Mouse (Mus musculus): ENCODE data around the gene Psen2. TPM values are rescaled to one million over a fixed set of nuclear protein-coding genes. Genes with fewer than 3 reads are reported as not detected.

The Psen2 gene
- polyA plus RNA-seq, 1 experiment from 2014 or later, result 13.7 TPM

GRCm38 (mm10) chr1:180194048-180194447, 69.2 kb downstream of the Psen2 start:
- H3K4me3 ChIP-seq (replicated peaks; ENCODE audit: low read depth, low read length), result no peak overlapping the region
- H3K4me1 ChIP-seq (ENCODE audit: control insufficient read depth, insufficient read depth, low read length), result peaks cover 6% of the 10 kb centered on the region
- DNase-seq (no peak), ATAC-seq (ENCODE audit: low FRiP score, low TSS enrichment) (no peak)
- H3K36me3 ChIP-seq (ENCODE audit: control insufficient read depth, insufficient read depth, low read length), result no peaks in the 10 kb centered on the region
- H3K4me2 ChIP-seq (ENCODE audit: low read length), result no peak overlapping the region
- no peaks in the 10 kb centered on the region for H3K9me3 ChIP-seq (ENCODE audit: control insufficient read depth, low read length)
- peaks cover 2% of the 10 kb centered on the region; the same call in 1 of the 2 replicates for H3K27me3 ChIP-seq (ENCODE audit: control insufficient read depth, insufficient read depth, low read length)
- no peak overlapping the region for H3K27ac ChIP-seq (replicated peaks; ENCODE audit: low read depth, low read length)
- 92% methylated on average over 9 of the region's 9 CpGs for WGBS
- H3K9ac ChIP-seq (replicated peaks; ENCODE audit: low read length), result no peak overlapping the region

GRCm38 (mm10) chr1:180193391-180193935, 69.8 kb downstream of the Psen2 start:
- ATAC-seq (ENCODE audit: low FRiP score, low TSS enrichment) (no peak), DNase-seq (no peak)
- Histone ChIP-seq H3K4me3 (replicated peaks; ENCODE audit: low read depth, low read length) (no peak overlapping the region), H3K4me1 (ENCODE audit: control insufficient read depth, insufficient read depth, low read length) (peaks cover 6% of the 10 kb centered on the region), H3K4me2 (ENCODE audit: low read length) (no peak overlapping the region), H3K36me3 (ENCODE audit: control insufficient read depth, insufficient read depth, low read length) (no peaks in the 10 kb centered on the region), H3K27me3 (ENCODE audit: control insufficient read depth, insufficient read depth, low read length) (peaks cover 2% of the 10 kb centered on the region; the same call in 1 of the 2 replicates), H3K27ac (replicated peaks; ENCODE audit: low read depth, low read length) (no peak overlapping the region), H3K9me3 (ENCODE audit: control insufficient read depth, low read length) (no peaks in the 10 kb centered on the region), H3K9ac (replicated peaks; ENCODE audit: low read length) (no peak overlapping the region)
- WGBS, result 84% methylated on average over 8 of the region's 8 CpGs

- no peak for ATAC-seq (ENCODE audit: low FRiP score, low TSS enrichment)
- Histone ChIP-seq H3K4me3 (replicated peaks; ENCODE audit: low read depth, low read length) (no peak overlapping the region), H3K4me2 (ENCODE audit: low read length) (no peak overlapping the region), H3K9me3 (ENCODE audit: control insufficient read depth, low read length) (no peaks in the 10 kb centered on the region), H3K9ac (replicated peaks; ENCODE audit: low read length) (no peak overlapping the region), H3K27me3 (ENCODE audit: control insufficient read depth, insufficient read depth, low read length) (peaks cover 2% of the 10 kb centered on the region; the same call in 1 of the 2 replicates), H3K27ac (replicated peaks; ENCODE audit: low read depth, low read length) (no peak overlapping the region), H3K36me3 (ENCODE audit: control insufficient read depth, insufficient read depth, low read length) (no peaks in the 10 kb centered on the region), H3K4me1 (ENCODE audit: control insufficient read depth, insufficient read depth, low read length) (peaks cover 6% of the 10 kb centered on the region)
- no peak for DNase-seq
- 53% methylated on average over 4 of the region's 4 CpGs for WGBS
Observed at GRCm38 (mm10) chr1:180192866-180193265, 70.4 kb downstream of the Psen2 start.

- H3K27ac ChIP-seq (replicated peaks; ENCODE audit: low read depth, low read length), result no peak overlapping the region
- no peak overlapping the region for H3K4me3 ChIP-seq (replicated peaks; ENCODE audit: low read depth, low read length)
- peaks cover 6% of the 10 kb centered on the region for H3K4me1 ChIP-seq (ENCODE audit: control insufficient read depth, insufficient read depth, low read length)
- peaks cover 2% of the 10 kb centered on the region; the same call in 1 of the 2 replicates for H3K27me3 ChIP-seq (ENCODE audit: control insufficient read depth, insufficient read depth, low read length)
- H3K4me2 ChIP-seq (ENCODE audit: low read length), result no peak overlapping the region
- 66% methylated on average over 7 of the region's 7 CpGs for WGBS
- ATAC-seq (ENCODE audit: low FRiP score, low TSS enrichment), result no peak
- no peak for DNase-seq
- no peaks in the 10 kb centered on the region for H3K36me3 ChIP-seq (ENCODE audit: control insufficient read depth, insufficient read depth, low read length)
- H3K9me3 ChIP-seq (ENCODE audit: control insufficient read depth, low read length), result no peaks in the 10 kb centered on the region
- H3K9ac ChIP-seq (replicated peaks; ENCODE audit: low read length), result no peak overlapping the region
Observed at GRCm38 (mm10) chr1:180191651-180192220, 71.5 kb downstream of the Psen2 start.

GRCm38 (mm10) chr1:180191112-180191511, 72.1 kb downstream of the Psen2 start:
- H3K27ac ChIP-seq (replicated peaks; ENCODE audit: low read depth, low read length), result no peak overlapping the region
- no peaks in the 10 kb centered on the region for H3K9me3 ChIP-seq (ENCODE audit: control insufficient read depth, low read length)
- 85% methylated on average over 8 of the region's 8 CpGs for WGBS
- no peak overlapping the region for H3K4me3 ChIP-seq (replicated peaks; ENCODE audit: low read depth, low read length)
- ATAC-seq (ENCODE audit: low FRiP score, low TSS enrichment), result no peak
- no peak overlapping the region for H3K4me2 ChIP-seq (ENCODE audit: low read length)
- H3K9ac ChIP-seq (replicated peaks; ENCODE audit: low read length), result no peak overlapping the region
- no peaks in the 10 kb centered on the region for H3K36me3 ChIP-seq (ENCODE audit: control insufficient read depth, insufficient read depth, low read length)
- DNase-seq, result no peak
- peaks cover 6% of the 10 kb centered on the region for H3K4me1 ChIP-seq (ENCODE audit: control insufficient read depth, insufficient read depth, low read length)
- peaks cover 2% of the 10 kb centered on the region; the same call in 1 of the 2 replicates for H3K27me3 ChIP-seq (ENCODE audit: control insufficient read depth, insufficient read depth, low read length)

- H3K9me3 ChIP-seq (ENCODE audit: control insufficient read depth, low read length), result no peaks in the 10 kb centered on the region
- ATAC-seq (ENCODE audit: low FRiP score, low TSS enrichment) (no peak), DNase-seq (no peak)
- H3K4me3 ChIP-seq (replicated peaks; ENCODE audit: low read depth, low read length), result no peak overlapping the region
- no peak overlapping the region for H3K9ac ChIP-seq (replicated peaks; ENCODE audit: low read length)
- 91% methylated on average over 4 of the region's 4 CpGs for WGBS
- no peaks in the 10 kb centered on the region for H3K27me3 ChIP-seq (ENCODE audit: control insufficient read depth, insufficient read depth, low read length)
- H3K27ac ChIP-seq (replicated peaks; ENCODE audit: low read depth, low read length), result no peak overlapping the region
- no peak overlapping the region for H3K4me2 ChIP-seq (ENCODE audit: low read length)
- no peaks in the 10 kb centered on the region for H3K4me1 ChIP-seq (ENCODE audit: control insufficient read depth, insufficient read depth, low read length)
- no peaks in the 10 kb centered on the region for H3K36me3 ChIP-seq (ENCODE audit: control insufficient read depth, insufficient read depth, low read length)
Observed at GRCm38 (mm10) chr1:180188951-180189350, 74.3 kb downstream of the Psen2 start.

- WGBS, result 83% methylated on average over 3 of the region's 3 CpGs
- H3K4me1 ChIP-seq (ENCODE audit: control insufficient read depth, insufficient read depth, low read length), result no peaks in the 10 kb centered on the region
- H3K4me2 ChIP-seq (ENCODE audit: low read length), result no peak overlapping the region
- H3K9ac ChIP-seq (replicated peaks; ENCODE audit: low read length), result no peak overlapping the region
- ATAC-seq (ENCODE audit: low FRiP score, low TSS enrichment) (no peak), DNase-seq (no peak)
- no peak overlapping the region for H3K4me3 ChIP-seq (replicated peaks; ENCODE audit: low read depth, low read length)
- no peaks in the 10 kb centered on the region for H3K27me3 ChIP-seq (ENCODE audit: control insufficient read depth, insufficient read depth, low read length)
- no peaks in the 10 kb centered on the region for H3K9me3 ChIP-seq (ENCODE audit: control insufficient read depth, low read length)
- H3K36me3 ChIP-seq (ENCODE audit: control insufficient read depth, insufficient read depth, low read length), result no peaks in the 10 kb centered on the region
- H3K27ac ChIP-seq (replicated peaks; ENCODE audit: low read depth, low read length), result no peak overlapping the region
Observed at GRCm38 (mm10) chr1:180186371-180186770, 76.9 kb downstream of the Psen2 start.

GRCm38 (mm10) chr1:180185877-180186276, 77.4 kb downstream of the Psen2 start:
- no peaks in the 10 kb centered on the region for H3K36me3 ChIP-seq (ENCODE audit: control insufficient read depth, insufficient read depth, low read length)
- H3K27ac ChIP-seq (replicated peaks; ENCODE audit: low read depth, low read length), result no peak overlapping the region
- H3K4me1 ChIP-seq (ENCODE audit: control insufficient read depth, insufficient read depth, low read length), result no peaks in the 10 kb centered on the region
- ATAC-seq (ENCODE audit: low FRiP score, low TSS enrichment) (no peak), DNase-seq (no peak)
- H3K4me2 ChIP-seq (ENCODE audit: low read length), result no peak overlapping the region
- H3K9ac ChIP-seq (replicated peaks; ENCODE audit: low read length), result no peak overlapping the region
- no peak overlapping the region for H3K4me3 ChIP-seq (replicated peaks; ENCODE audit: low read depth, low read length)
- H3K27me3 ChIP-seq (ENCODE audit: control insufficient read depth, insufficient read depth, low read length), result no peaks in the 10 kb centered on the region
- 58% methylated on average over 5 of the region's 5 CpGs for WGBS
- no peaks in the 10 kb centered on the region for H3K9me3 ChIP-seq (ENCODE audit: control insufficient read depth, low read length)

- Histone ChIP-seq H3K27ac (replicated peaks; ENCODE audit: low read depth, low read length) (no peak overlapping the region), H3K27me3 (ENCODE audit: control insufficient read depth, insufficient read depth, low read length) (no peaks in the 10 kb centered on the region), H3K9me3 (ENCODE audit: control insufficient read depth, low read length) (no peaks in the 10 kb centered on the region), H3K4me1 (ENCODE audit: control insufficient read depth, insufficient read depth, low read length) (no peaks in the 10 kb centered on the region), H3K4me3 (replicated peaks; ENCODE audit: low read depth, low read length) (no peak overlapping the region), H3K9ac (replicated peaks; ENCODE audit: low read length) (no peak overlapping the region), H3K36me3 (ENCODE audit: control insufficient read depth, insufficient read depth, low read length) (no peaks in the 10 kb centered on the region), H3K4me2 (ENCODE audit: low read length) (no peak overlapping the region)
- 70% methylated on average over 7 of the region's 7 CpGs for WGBS
- DNase-seq (no peak), ATAC-seq (ENCODE audit: low FRiP score, low TSS enrichment) (no peak)
Observed at GRCm38 (mm10) chr1:180184768-180185167, 78.5 kb downstream of the Psen2 start.

Data from midbrain, embryonic 14.5 days (tissue).